Mouse (Mus musculus) mesoderm, embryonic 11.5 days (tissue): ENCODE data around the gene Poglut1.
A peak's percentile ranks its signal among the peaks of the same experiment; 100 is the strongest.
"Not testable (repeated sequence)": the region's sequence is repeated elsewhere in the genome, so short reads cannot be mapped to it uniquely, and the experiment has no call there.

Experiments
- DNase-seq: peaks from one replicate; pipeline ENCODE4 v3.0.0-alpha.2; 2012; ENCODE audit warnings: low read depth, low spot score

The Poglut1 gene

GRCm38 (mm10) chr16:38538716-38539380 is 11.2 kb downstream of the Poglut1 start:
- DNase-seq, result no peak

GRCm38 (mm10) chr16:38536544-38537146 is 13.4 kb downstream of the Poglut1 start:
- DNase-seq, result peak; percentile 60

GRCm38 (mm10) chr16:38526264-38526663 is 23.8 kb downstream of the Poglut1 start:
- no peak for DNase-seq

GRCm38 (mm10) chr16:38522129-38523084 is 27.7 kb downstream of the Poglut1 start, which contains the start of gene Timmdc1:
Gene Timmdc1, minus strand, starts transcription at chr16:38522663.
- DNase-seq, result peak; percentile 97

- peak; percentile 19 for DNase-seq
Observed at GRCm38 (mm10) chr16:38521211-38521987, 28.7 kb downstream of the Poglut1 start.

GRCm38 (mm10) chr16:38519140-38519539 is 30.9 kb downstream of the Poglut1 start:
- no peak for DNase-seq

- no peak for DNase-seq
Observed at GRCm38 (mm10) chr16:38510846-38511245, 39.2 kb downstream of the Poglut1 start.

GRCm38 (mm10) chr16:38506041-38506634 is 43.9 kb downstream of the Poglut1 start:
- DNase-seq, result peak; percentile 72

GRCm38 (mm10) chr16:38503528-38503927 is 46.5 kb downstream of the Poglut1 start:
- no peak for DNase-seq

- DNase-seq, result no peak
Observed at GRCm38 (mm10) chr16:38502469-38502868, 47.6 kb downstream of the Poglut1 start.

GRCm38 (mm10) chr16:38496604-38497140 is 53.4 kb downstream of the Poglut1 start:
- no peak for DNase-seq

GRCm38 (mm10) chr16:38493890-38494289 is 56.2 kb downstream of the Poglut1 start:
- DNase-seq, result no peak

- no peak for DNase-seq
Observed at GRCm38 (mm10) chr16:38492551-38492950, 57.5 kb downstream of the Poglut1 start.

GRCm38 (mm10) chr16:38483582-38484309 is 66.3 kb downstream of the Poglut1 start:
- DNase-seq, result no peak

- peak; percentile 38 for DNase-seq
Observed at GRCm38 (mm10) chr16:38482780-38483562, 67.1 kb downstream of the Poglut1 start.

GRCm38 (mm10) chr16:38481327-38481726 is 68.7 kb downstream of the Poglut1 start:
- no peak for DNase-seq

- DNase-seq, result no peak
Observed at GRCm38 (mm10) chr16:38478296-38478695, 71.8 kb downstream of the Poglut1 start.

GRCm38 (mm10) chr16:38477241-38477608 is 72.8 kb downstream of the Poglut1 start:
- not testable (repeated sequence) for DNase-seq
